Mouse (Mus musculus): ENCODE results near the gene Kcnj14. TPM values are rescaled to one million over a fixed set of nuclear protein-coding genes. Genes with fewer than 3 reads are reported as not detected.
A peak's percentile ranks its signal among the peaks of the same experiment; 100 is the strongest.

Kcnj14 gene
- total RNA-seq (2014; fragmentation: Nextera tagmentation) (0.30 TPM in 1 of 2 replicates, not detected in the other), total RNA-seq (2017) (0.23 and 0.33 TPM in 2 replicates), polyA plus RNA-seq (2012) (0.39 and 0.57 TPM in 2 replicates)

DNA sequence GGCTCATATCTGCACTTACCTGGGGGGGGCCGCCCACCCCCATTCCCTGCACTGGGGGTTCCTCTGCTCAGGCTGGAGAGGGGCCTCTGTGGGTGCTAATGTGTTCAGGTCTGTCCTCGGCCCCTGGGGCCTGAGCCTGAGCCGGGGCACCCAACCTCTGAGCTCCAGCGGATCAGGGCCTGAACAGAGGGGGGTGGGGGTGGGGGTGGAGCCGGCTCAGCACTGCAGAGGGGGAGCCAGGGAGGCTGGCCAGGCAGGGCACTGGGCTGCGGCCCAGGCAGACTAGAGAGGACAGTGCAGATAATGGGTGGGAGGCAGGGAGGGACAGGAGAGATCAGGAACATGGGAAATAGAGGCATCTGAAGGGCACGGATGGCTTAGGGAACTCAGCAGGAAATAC lies at the start of gene Kcnj14:
TSS of gene Kcnj14 (minus strand) at position 185 of the 400 bp plus-strand sequence.
- Histone ChIP-seq H3K4me1 (ENCODE audit: insufficient read depth, low read depth, low read length) (peaks cover 51% of the 10 kb centered on the region), H3K4me3 (ENCODE audit: low read depth, low read length) (no peak within 1 kb of the TSS; the same call in 1 of the 2 replicates), H3K36me3 (replicated peaks) (peaks cover 96% of the 10 kb centered on the region), H3K9me3 (replicated peaks) (no peaks in the 10 kb centered on the region), H3K27me3 (ENCODE audit: insufficient read depth, low read length) (no peaks in the 10 kb centered on the region; the same call in 1 of the 2 replicates)
- no peak for TF ChIP-seq TAL1 (conservative IDR thresholded peaks at IDR 0.05; ENCODE audit: low read depth, low read length)
- no peak for TF ChIP-seq GATA1 (IDR thresholded peaks at IDR 0.05; ENCODE audit: borderline replicate concordance, low read length)
- TF ChIP-seq GATA2 (IDR thresholded peaks at IDR 0.05; ENCODE audit: borderline replicate concordance, low read depth, low read length) = no peak
- TF ChIP-seq CTCF (IDR thresholded peaks at IDR 0.05; ENCODE audit: low read depth, low read length) = no peak
- TF ChIP-seq POLR2AphosphoS5 (IDR thresholded peaks at IDR 0.05; ENCODE audit: insufficient replicate concordance, low read depth, low read length) = no peak
- no peak for ATAC-seq (ENCODE audit: extremely low read depth, insufficient number of reproducible peaks, low FRiP score, poor library complexity, severe bottlenecking)
- no peak for DNase-seq (ENCODE audit: low spot score)

GRCm38 (mm10) chr7:45873061-45873947 lies 48.7 kb upstream of the Kcnj14 start:
- peak overlapping the region; percentile 82 for H3K4me3 ChIP-seq (ENCODE audit: low read depth, low read length)
- no peaks in the 10 kb centered on the region for H3K9me3 ChIP-seq (replicated peaks)
- DNase-seq (ENCODE audit: low spot score) (peak; percentile 71), ATAC-seq (ENCODE audit: extremely low read depth, insufficient number of reproducible peaks, low FRiP score, poor library complexity, severe bottlenecking) (peak; percentile 50; the same call in 1 of the 2 replicates)
- no peak for TF ChIP-seq GATA2 (IDR thresholded peaks at IDR 0.05; ENCODE audit: borderline replicate concordance, low read depth, low read length)
- TF ChIP-seq CTCF (IDR thresholded peaks at IDR 0.05; ENCODE audit: low read depth, low read length) = no peak
- TF ChIP-seq GATA1 (IDR thresholded peaks at IDR 0.05; ENCODE audit: borderline replicate concordance, low read length) = no peak
- no peak for TF ChIP-seq POLR2AphosphoS5 (IDR thresholded peaks at IDR 0.05; ENCODE audit: insufficient replicate concordance, low read depth, low read length)
- TF ChIP-seq TAL1 (conservative IDR thresholded peaks at IDR 0.05; ENCODE audit: low read depth, low read length) = no peak
- H3K27me3 ChIP-seq (ENCODE audit: insufficient read depth, low read length) = peaks cover 28% of the 10 kb centered on the region
- peaks cover 29% of the 10 kb centered on the region for H3K4me1 ChIP-seq (ENCODE audit: insufficient read depth, low read depth, low read length)
- H3K36me3 ChIP-seq (replicated peaks) = peaks cover 42% of the 10 kb centered on the region

- H3K4me1 ChIP-seq (ENCODE audit: insufficient read depth, low read depth, low read length) = peaks cover 29% of the 10 kb centered on the region
- no peaks in the 10 kb centered on the region for H3K9me3 ChIP-seq (replicated peaks)
- peak; percentile 93 for TF ChIP-seq CTCF (IDR thresholded peaks at IDR 0.05; ENCODE audit: low read depth, low read length)
- no peak for TF ChIP-seq POLR2AphosphoS5 (IDR thresholded peaks at IDR 0.05; ENCODE audit: insufficient replicate concordance, low read depth, low read length)
- TF ChIP-seq GATA1 (IDR thresholded peaks at IDR 0.05; ENCODE audit: borderline replicate concordance, low read length) = no peak
- no peak for TF ChIP-seq TAL1 (conservative IDR thresholded peaks at IDR 0.05; ENCODE audit: low read depth, low read length)
- no peak for TF ChIP-seq GATA2 (IDR thresholded peaks at IDR 0.05; ENCODE audit: borderline replicate concordance, low read depth, low read length)
- peaks cover 32% of the 10 kb centered on the region for H3K27me3 ChIP-seq (ENCODE audit: insufficient read depth, low read length)
- DNase-seq (ENCODE audit: low spot score) (peak; percentile 96), ATAC-seq (ENCODE audit: extremely low read depth, insufficient number of reproducible peaks, low FRiP score, poor library complexity, severe bottlenecking) (peak; percentile 62; the same call in 1 of the 2 replicates)
- H3K4me3 ChIP-seq (ENCODE audit: low read depth, low read length) = peak within 1 kb of the TSS; percentile 82
- H3K36me3 ChIP-seq (replicated peaks) = peaks cover 38% of the 10 kb centered on the region
Observed at GRCm38 (mm10) chr7:45872624-45873023, 48.0 kb upstream of the Kcnj14 start, which contains the start of gene Kdelr1. Kdelr1 (plus strand) TSS chr7:45872772.

- H3K27me3 ChIP-seq (ENCODE audit: insufficient read depth, low read length) = peaks cover 48% of the 10 kb centered on the region
- H3K4me3 ChIP-seq (ENCODE audit: low read depth, low read length) = no peak overlapping the region
- no peak for ATAC-seq (ENCODE audit: extremely low read depth, insufficient number of reproducible peaks, low FRiP score, poor library complexity, severe bottlenecking)
Observed at GRCm38 (mm10) chr7:45870282-45871058, 45.9 kb upstream of the Kcnj14 start.

DNA sequence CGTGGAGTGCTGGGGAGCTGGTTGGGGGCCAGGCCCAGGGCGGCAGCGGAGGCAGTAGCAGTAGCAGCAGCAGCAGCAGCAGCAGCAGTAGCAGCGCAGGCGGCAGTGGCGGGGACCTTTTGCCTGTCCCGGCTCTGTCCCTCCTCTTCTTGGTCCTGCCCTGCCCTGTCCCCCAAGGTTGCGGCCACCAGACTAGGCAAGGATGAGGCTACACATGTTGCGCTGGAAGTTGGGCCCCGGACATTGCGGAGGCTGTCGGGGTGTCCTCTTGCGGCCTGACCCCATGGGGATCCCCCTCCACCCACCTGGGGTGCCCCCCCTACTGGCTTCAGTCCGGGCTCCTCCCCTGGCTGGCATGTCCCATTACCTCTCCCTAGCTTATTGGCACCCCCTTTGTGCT lies 45.2 kb upstream of the Kcnj14 start:
- TF ChIP-seq GATA2 (IDR thresholded peaks at IDR 0.05; ENCODE audit: borderline replicate concordance, low read depth, low read length) = no peak
- no peak for TF ChIP-seq GATA1 (IDR thresholded peaks at IDR 0.05; ENCODE audit: borderline replicate concordance, low read length)
- no peak for TF ChIP-seq POLR2AphosphoS5 (IDR thresholded peaks at IDR 0.05; ENCODE audit: insufficient replicate concordance, low read depth, low read length)
- no peak for TF ChIP-seq CTCF (IDR thresholded peaks at IDR 0.05; ENCODE audit: low read depth, low read length)
- TF ChIP-seq TAL1 (conservative IDR thresholded peaks at IDR 0.05; ENCODE audit: low read depth, low read length) = no peak
- Histone ChIP-seq H3K27me3 (ENCODE audit: insufficient read depth, low read length) (peaks cover 53% of the 10 kb centered on the region), H3K9me3 (replicated peaks) (peaks cover 5% of the 10 kb centered on the region), H3K4me1 (ENCODE audit: insufficient read depth, low read depth, low read length) (peaks cover 29% of the 10 kb centered on the region), H3K36me3 (replicated peaks) (peaks cover 11% of the 10 kb centered on the region), H3K4me3 (ENCODE audit: low read depth, low read length) (no peak overlapping the region)
- DNase-seq (ENCODE audit: low spot score) (no peak), ATAC-seq (ENCODE audit: extremely low read depth, insufficient number of reproducible peaks, low FRiP score, poor library complexity, severe bottlenecking) (no peak)

More at GRCm38 (mm10) chr7:45870282-45871058, 45.9 kb upstream of the Kcnj14 start:
- Histone ChIP-seq H3K4me1 (ENCODE audit: insufficient read depth, low read depth, low read length) (peaks cover 33% of the 10 kb centered on the region), H3K9me3 (replicated peaks) (peaks cover 5% of the 10 kb centered on the region), H3K36me3 (replicated peaks) (peaks cover 17% of the 10 kb centered on the region)
- TF ChIP-seq CTCF (IDR thresholded peaks at IDR 0.05; ENCODE audit: low read depth, low read length) (no peak), GATA1 (IDR thresholded peaks at IDR 0.05; ENCODE audit: borderline replicate concordance, low read length) (no peak), GATA2 (IDR thresholded peaks at IDR 0.05; ENCODE audit: borderline replicate concordance, low read depth, low read length) (no peak), POLR2AphosphoS5 (IDR thresholded peaks at IDR 0.05; ENCODE audit: insufficient replicate concordance, low read depth, low read length) (no peak), TAL1 (conservative IDR thresholded peaks at IDR 0.05; ENCODE audit: low read depth, low read length) (no peak)
- DNase-seq (ENCODE audit: low spot score) = no peak
